Mouse (Mus musculus) CH12.LX (cell line): ENCODE measurements around the gene Elovl6.

ENCODE experiments used
- E2F4 ChIP-seq: IDR thresholded peaks from 2 replicates; pipeline ENCODE4 v1.6.1; 2011; ENCODE audit warnings: low read depth, low read length, improper control_type of control experiment; ENCODE audit not compliant: insufficient replicate concordance
- HCFC1 ChIP-seq: IDR thresholded peaks from 2 replicates; pipeline ENCODE4 v1.6.1; 2012; ENCODE audit warnings: low read depth, mild to moderate bottlenecking, inconsistent platforms, low read length, improper control_type of control experiment
- NRF1 ChIP-seq: IDR thresholded peaks from 2 replicates; pipeline ENCODE4 v1.6.1; 2014; ENCODE audit warnings: low read depth, mild to moderate bottlenecking, inconsistent platforms, low read length, improper control_type of control experiment, moderate library complexity
- POLR2A ChIP-seq: IDR thresholded peaks from 2 replicates; pipeline ENCODE4 v1.6.1; 2011; ENCODE audit warnings: low read depth, mild to moderate bottlenecking, improper control_type of control experiment, low read length
- USF1 ChIP-seq: IDR thresholded peaks from 2 replicates; pipeline ENCODE4 v1.6.1; 2014; ENCODE audit warnings: low read depth, mild to moderate bottlenecking, inconsistent platforms, low read length, improper control_type of control experiment

GRCm38 (mm10) chr3:129551581-129552290 is 19.6 kb downstream of the Elovl6 start:
- no peak for TF ChIP-seq HCFC1
- TF ChIP-seq POLR2A = no peak
- no peak for TF ChIP-seq E2F4
- TF ChIP-seq NRF1 = no peak
- TF ChIP-seq USF1 = no peak
